Mouse (Mus musculus) kidney, embryonic 14.5 days (tissue): ENCODE results near the gene Sdccag8. TPM values are rescaled to one million over a fixed set of nuclear protein-coding genes. Genes with fewer than 3 reads are reported as not detected.

Source experiments
- ATAC-seq: fragments of 200-750 bp; cut with Nextera tagmentation; 2 replicates; pipeline ENCODE4 v1.8.0; 2017; ENCODE audit warnings: moderate number of reproducible peaks, mild to moderate bottlenecking, moderate TSS enrichment, moderate library complexity; ENCODE audit not compliant: low FRiP score, low TSS enrichment
- H3K27ac ChIP-seq: fragments of 300-500 bp; sonication (generic); 2 replicates; pipeline ENCODE4 v1.5.1; 2014; ENCODE audit warnings: low read depth, mild to moderate bottlenecking, low read length, moderate library complexity, mixed read lengths
- H3K27me3 ChIP-seq: fragments of 300-500 bp; sonication (generic); 2 replicates; pipeline ENCODE4 v1.6.1; 2014; ENCODE audit warnings: mild to moderate bottlenecking, low read length; ENCODE audit not compliant: control insufficient read depth, insufficient read depth
- H3K36me3 ChIP-seq: fragments of 300-500 bp; sonication (generic); 2 replicates; pipeline ENCODE4 v1.6.1; 2014; ENCODE audit warnings: low read length, mixed read lengths; ENCODE audit not compliant: control insufficient read depth, insufficient read depth
- H3K4me1 ChIP-seq: fragments of 300-500 bp; sonication (generic); 2 replicates; pipeline ENCODE4 v1.6.1; 2014; ENCODE audit warnings: low read length, mixed read lengths; ENCODE audit not compliant: control insufficient read depth, insufficient read depth
- H3K4me2 ChIP-seq: fragments of 300-500 bp; sonication (generic); replicated peaks from 2 replicates; pipeline ENCODE4 v1.6.1; 2014; ENCODE audit warnings: low read depth, mild to moderate bottlenecking, low read length
- H3K4me3 ChIP-seq: fragments of 300-500 bp; sonication (generic); 2 replicates; pipeline ENCODE4 v1.5.1; 2014; ENCODE audit warnings: mild to moderate bottlenecking, low read length
- H3K9ac ChIP-seq: fragments of 300-500 bp; sonication (generic); 2 replicates; pipeline ENCODE4 v1.6.1; 2014; ENCODE audit warnings: low read depth, mild to moderate bottlenecking, low read length, moderate library complexity
- H3K9me3 ChIP-seq: fragments of 300-500 bp; sonication (generic); 2 replicates; pipeline ENCODE4 v1.6.1; 2016; ENCODE audit warnings: low read length; ENCODE audit not compliant: control insufficient read depth
- WGBS: fragments of 180-500 bp; shearing (Covaris S2); extraction: QIAGEN DNeasy Blood & Tissue Kit; methylation state at CpG from one replicate; pipeline ENCODE4 v1.1.7; 2014; 5-methylcytosine and 5-hydroxymethylcytosine counted together
- polyA plus RNA-seq: library from polyadenylated mRNA; unstranded; fragments of >200 nt; fragmentation: Nextera tagmentation; extraction: Ambion mirVana; gene quantifications from 2 replicates; pipeline ENCODE4 v1.2.1, GENCODE M21; 2014

Sdccag8 gene
- polyA plus RNA-seq, 1 experiment from 2014 or later: 17.0 TPM

- Histone ChIP-seq H3K36me3 (no peaks in the 10 kb centered on the region), H3K4me2 (peak overlapping the region; percentile 67), H3K4me3 (peak overlapping the region; percentile 90), H3K9ac (peak overlapping the region; percentile 89), H3K27ac (peak overlapping the region; percentile 96), H3K27me3 (no peaks in the 10 kb centered on the region), H3K9me3 (no peaks in the 10 kb centered on the region), H3K4me1 (peaks cover 3% of the 10 kb centered on the region; the same call in 1 of the 2 replicates)
- 1% methylated on average over 51 of the region's 75 CpGs for WGBS
- peak; percentile 60 for ATAC-seq
These were observed 996 bp upstream of the Sdccag8 start for GRCm38 (mm10) chr1:176813292-176814035.

DNA sequence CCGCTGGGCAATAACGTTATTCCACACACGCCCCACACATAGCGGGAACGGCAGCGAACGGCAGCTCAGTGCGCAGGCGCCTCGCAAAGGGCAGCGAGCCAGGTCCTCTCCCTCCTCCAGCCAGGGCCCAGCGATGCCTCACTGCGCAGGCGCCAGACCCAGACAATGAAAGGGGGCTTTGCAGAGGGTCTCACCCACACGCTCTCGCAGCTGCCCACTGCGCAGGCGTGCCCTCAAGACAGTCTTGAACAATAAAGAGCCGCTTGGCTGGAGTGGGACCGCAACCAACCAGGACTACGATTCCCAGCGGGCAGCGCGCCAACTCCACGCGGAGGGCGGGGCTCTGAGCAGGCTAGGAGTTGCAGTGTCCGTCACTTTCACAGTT lies 432 bp upstream of the Sdccag8 start, which contains the start of gene Cep170:
Cep170 (minus strand) TSS at position 32 of the 385 bp plus-strand sequence.
- peaks cover 3% of the 10 kb centered on the region; the same call in 1 of the 2 replicates for H3K4me1 ChIP-seq
- H3K36me3 ChIP-seq: no peaks in the 10 kb centered on the region
- H3K9ac ChIP-seq: peak within 1 kb of the TSS; percentile 89
- peak within 1 kb of the TSS; percentile 67 for H3K4me2 ChIP-seq
- H3K27me3 ChIP-seq: no peaks in the 10 kb centered on the region
- no peaks in the 10 kb centered on the region for H3K9me3 ChIP-seq
- under 1% methylated on average over 28 of the region's 28 CpGs for WGBS
- peak within 1 kb of the TSS; percentile 90 for H3K4me3 ChIP-seq
- peak; percentile 96 for ATAC-seq
- H3K27ac ChIP-seq: peak within 1 kb of the TSS; percentile 96

- Histone ChIP-seq H3K4me2 (no peak overlapping the region), H3K9me3 (no peaks in the 10 kb centered on the region)
- WGBS: 86% methylated on average over 4 of the region's 4 CpGs
These were observed 2.3 kb downstream of the Sdccag8 start for GRCm38 (mm10) chr1:176816728-176817127.

DNA sequence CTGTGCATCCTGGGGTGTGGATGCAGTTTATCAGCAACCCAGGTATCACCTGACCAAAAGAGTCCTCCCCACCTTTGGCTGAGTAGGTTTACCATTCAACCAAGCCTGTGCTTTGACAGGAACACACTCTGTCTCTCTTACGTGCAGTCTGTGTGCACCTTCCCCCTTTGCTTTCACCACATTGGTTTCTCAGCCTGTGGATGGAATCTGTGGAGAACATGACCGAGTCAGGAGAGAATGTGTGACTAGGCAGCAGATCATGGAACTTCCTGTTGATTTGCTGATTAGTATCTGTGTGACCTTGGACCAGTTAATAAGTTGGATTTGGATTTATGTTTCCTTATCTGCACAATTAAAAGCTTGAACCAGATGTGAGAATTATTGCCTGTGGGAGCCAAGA lies 3.7 kb downstream of the Sdccag8 start:
- Histone ChIP-seq H3K4me1 (peaks cover 3% of the 10 kb centered on the region; the same call in 1 of the 2 replicates), H3K9ac (no peak overlapping the region), H3K27ac (no peak overlapping the region), H3K9me3 (no peaks in the 10 kb centered on the region), H3K27me3 (no peaks in the 10 kb centered on the region), H3K4me2 (no peak overlapping the region), H3K36me3 (no peaks in the 10 kb centered on the region), H3K4me3 (no peak overlapping the region)
- no peak for ATAC-seq
- WGBS: 68% methylated on average over 2 of the region's 2 CpGs

More at GRCm38 (mm10) chr1:176816728-176817127, 2.3 kb downstream of the Sdccag8 start:
- Histone ChIP-seq H3K27me3 (no peaks in the 10 kb centered on the region), H3K4me3 (no peak overlapping the region), H3K36me3 (no peaks in the 10 kb centered on the region), H3K27ac (no peak overlapping the region), H3K4me1 (peaks cover 3% of the 10 kb centered on the region; the same call in 1 of the 2 replicates), H3K9ac (no peak overlapping the region)
- ATAC-seq: no peak

- Histone ChIP-seq H3K4me1 (peaks cover 3% of the 10 kb centered on the region; the same call in 1 of the 2 replicates), H3K36me3 (no peaks in the 10 kb centered on the region), H3K27me3 (no peaks in the 10 kb centered on the region), H3K9me3 (no peaks in the 10 kb centered on the region), H3K4me2 (no peak overlapping the region), H3K9ac (no peak overlapping the region), H3K27ac (no peak overlapping the region), H3K4me3 (no peak overlapping the region)
- 74% methylated on average over 6 of the region's 6 CpGs for WGBS
- ATAC-seq: no peak
These were observed 4.3 kb downstream of the Sdccag8 start for GRCm38 (mm10) chr1:176818763-176819162.

DNA sequence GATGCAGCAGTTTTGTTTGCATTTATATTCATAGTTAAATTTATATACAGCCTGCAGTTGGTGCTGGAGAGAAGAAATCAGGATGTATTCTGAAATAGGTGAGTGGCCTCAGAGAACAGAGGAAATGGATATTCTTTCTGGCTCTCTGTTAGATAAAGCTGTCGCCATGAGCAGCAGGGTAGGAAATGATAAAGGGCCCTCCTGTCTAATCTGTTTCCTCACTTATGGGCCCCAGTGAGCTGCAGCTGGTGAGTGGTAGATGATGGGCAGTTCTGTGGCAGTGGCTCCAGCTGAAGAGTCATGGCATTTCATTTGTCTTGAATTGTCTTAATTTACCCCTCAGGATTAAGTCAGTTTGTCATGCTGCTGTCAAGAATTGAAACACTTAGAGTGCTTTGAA lies 7.5 kb downstream of the Sdccag8 start:
- H3K9me3 ChIP-seq: no peaks in the 10 kb centered on the region
- 26% methylated on average over 1 of the region's 1 CpGs for WGBS
- no peak overlapping the region for H3K4me2 ChIP-seq

DNA sequence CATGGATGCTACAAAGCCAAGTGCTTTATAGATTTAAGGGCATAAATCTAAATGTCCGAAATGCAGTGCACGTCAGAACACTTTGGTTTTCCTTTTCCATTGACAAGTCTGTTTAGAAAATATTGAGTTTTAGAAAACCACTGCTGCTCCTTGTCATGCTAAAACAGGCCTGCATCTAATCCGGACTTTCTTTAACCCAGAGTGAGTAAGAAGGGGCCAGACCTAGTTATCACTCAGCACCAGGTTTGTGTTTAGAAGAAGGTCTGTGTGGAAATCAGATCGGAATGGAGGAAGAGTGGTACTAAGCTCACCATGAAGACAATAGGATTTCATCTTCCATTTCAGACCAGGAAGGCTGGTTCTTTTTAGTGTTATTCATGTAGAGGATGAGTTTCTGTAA lies 8.5 kb downstream of the Sdccag8 start:
- no peak overlapping the region for H3K4me2 ChIP-seq
- no peaks in the 10 kb centered on the region for H3K36me3 ChIP-seq
- no peaks in the 10 kb centered on the region for H3K27me3 ChIP-seq
- H3K4me3 ChIP-seq: no peak overlapping the region
- no peaks in the 10 kb centered on the region for H3K9me3 ChIP-seq
- WGBS: 74% methylated on average over 4 of the region's 4 CpGs
- H3K9ac ChIP-seq: no peak overlapping the region
- ATAC-seq: no peak
- no peak overlapping the region for H3K27ac ChIP-seq
- no peaks in the 10 kb centered on the region for H3K4me1 ChIP-seq

More for the DNA sequence above, 7.5 kb downstream of the Sdccag8 start:
- no peaks in the 10 kb centered on the region for H3K36me3 ChIP-seq
- no peak overlapping the region for H3K27ac ChIP-seq
- H3K4me3 ChIP-seq: no peak overlapping the region
- H3K27me3 ChIP-seq: no peaks in the 10 kb centered on the region
- no peak overlapping the region for H3K9ac ChIP-seq
- H3K4me1 ChIP-seq: no peaks in the 10 kb centered on the region
- ATAC-seq: no peak

- Histone ChIP-seq H3K4me2 (no peak overlapping the region), H3K27me3 (no peaks in the 10 kb centered on the region), H3K4me3 (no peak overlapping the region), H3K4me1 (no peaks in the 10 kb centered on the region), H3K27ac (no peak overlapping the region), H3K36me3 (no peaks in the 10 kb centered on the region), H3K9me3 (no peaks in the 10 kb centered on the region), H3K9ac (no peak overlapping the region)
- WGBS: 85% methylated on average over 8 of the region's 8 CpGs
- ATAC-seq: no peak
These were observed 9.4 kb downstream of the Sdccag8 start for GRCm38 (mm10) chr1:176823889-176824288.

DNA sequence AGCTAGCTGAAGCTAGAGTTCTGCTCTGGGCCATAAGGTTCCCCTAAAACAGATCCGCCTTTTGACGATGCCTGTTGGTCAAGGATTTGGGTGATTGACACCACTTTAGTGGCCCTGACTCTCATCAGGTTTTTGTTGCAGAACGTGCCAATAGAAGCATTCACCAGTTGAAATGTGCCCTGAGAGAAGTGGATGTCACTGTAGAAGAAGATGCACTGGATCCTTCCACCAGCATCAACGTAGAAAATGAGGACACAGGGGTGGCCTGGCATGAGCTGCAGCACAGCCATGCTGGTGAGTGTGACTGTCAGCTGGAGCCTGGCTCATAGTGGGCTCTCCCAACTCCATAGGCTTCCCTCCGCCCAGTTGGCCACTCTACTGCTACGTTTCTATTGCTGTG lies 10.2 kb downstream of the Sdccag8 start:
- Histone ChIP-seq H3K27me3 (no peaks in the 10 kb centered on the region), H3K9me3 (no peaks in the 10 kb centered on the region), H3K27ac (no peak overlapping the region), H3K4me1 (no peaks in the 10 kb centered on the region), H3K4me2 (no peak overlapping the region), H3K9ac (no peak overlapping the region), H3K36me3 (no peaks in the 10 kb centered on the region), H3K4me3 (no peak overlapping the region)
- no peak for ATAC-seq
- WGBS: 74% methylated on average over 6 of the region's 6 CpGs
